Mouse (Mus musculus) olfactory bulb, adult 2 months (tissue): Measurements from ENCODE around the gene Abcb10.

Experiments
- CTCF ChIP-seq: fragments of 200-500 bp; IDR thresholded peaks from 2 replicates; pipeline ENCODE4 v1.5.1; 2012; ENCODE audit warnings: low read depth, mild to moderate bottlenecking, low read length, moderate library complexity; ENCODE audit not compliant: insufficient read depth
- POLR2A ChIP-seq: fragments of 200-500 bp; IDR thresholded peaks from 2 replicates; pipeline ENCODE4 v1.6.1; 2012; ENCODE audit warnings: mild to moderate bottlenecking, low read depth, low read length, moderate library complexity; ENCODE audit not compliant: insufficient read depth

GRCm38 (mm10) chr8:123960056-123960455 lies 22.9 kb downstream of the Abcb10 start:
- no peak for TF ChIP-seq CTCF
- no peak for TF ChIP-seq POLR2A
